In genomic region chr11:94697140-94697539, GRCm38 (mm10) we compare ENCODE assay signal across 22 mouse cellular contexts. TPM values are rescaled to one million over a fixed set of nuclear protein-coding genes. Genes with fewer than 3 reads are reported as not detected.
DNase-seq lines count a peak whose midpoint lies in the region; TF ChIP-seq lines count a peak whose summit lies in the region.
"Had no signal": no experiment of that assay in that cellular context is flagged by ENCODE, and none has a peak within 500 bp of the region (broad histone marks: within the 10 kb centered on the region; RNA-seq: fewer than 3 reads in every experiment).

No protein-coding gene starts in this region.

- WGBS in thymus, adult 2 months = 83% methylated on average over 2 of the region's 2 CpGs

- TF ChIP-seq POLR2A in thymus, adult 2 months (IDR thresholded peaks at IDR 0.05; ENCODE audit: control insufficient read depth, extremely low read depth, insufficient read depth, low read length, poor library complexity) = no peak

- DNase-seq in layer of hippocampus, adult 2 months (ENCODE audit: low spot score in 2 of 2) = no peak
- no peak for DNase-seq in layer of hippocampus, postnatal 36 days
- peak; percentile 41 for DNase-seq in thymus, adult 2 months
- DNase-seq in thymus, adult 18-20 months = no peak
- DNase-seq in induced T-regulatory cell, adult 2 months (ENCODE audit: low read depth) = peak; percentile 69
- DNase-seq in c-Kit-positive CD71-positive TER-119-positive erythroid progenitor cells, embryonic 14.5 days (ENCODE audit: low spot score) = no peak
- DNase-seq in heart, postnatal 4 days = no peak
- DNase-seq in heart, adult 9 months (ENCODE audit: low spot score in 2 of 2) = no peak
- DNase-seq: adrenal gland, postnatal 10 days; cerebellum, adult 9-10 months; forebrain, postnatal 0 days had no signal

- H3K27ac ChIP-seq in layer of hippocampus, adult 2 months = no peak overlapping the region
- peak overlapping the region; percentile 56 for H3K27ac ChIP-seq in thymus, adult 2 months (ENCODE audit: control insufficient read depth, insufficient read depth, low read length)
- H3K27ac ChIP-seq: macrophage; midbrain, embryonic 13.5 days had no signal

- TF ChIP-seq CTCF in layer of hippocampus, adult 2 months (conservative IDR thresholded peaks at IDR 0.05) = peak; percentile 43
- TF ChIP-seq CTCF in thymus, adult 2 months (IDR thresholded peaks at IDR 0.05; ENCODE audit: borderline replicate concordance, control insufficient read depth, extremely low read depth, insufficient read depth, low read length, poor library complexity) = no peak

- no peaks in the 10 kb centered on the region for H3K36me3 ChIP-seq in thymus, adult 2 months (ENCODE audit: control insufficient read depth, insufficient read depth, low read length)
- H3K36me3 ChIP-seq: midbrain, embryonic 13.5 days had no signal

- no peak overlapping the region for H3K4me3 ChIP-seq in layer of hippocampus, adult 2 months
- H3K4me3 ChIP-seq in thymus, adult 2 months (ENCODE audit: control insufficient read depth, insufficient read depth, low read length) = no peak overlapping the region
- H3K4me3 ChIP-seq: midbrain, embryonic 13.5 days had no signal

- peaks cover 33% of the 10 kb centered on the region for H3K4me1 ChIP-seq in thymus, adult 2 months (replicated peaks; ENCODE audit: control insufficient read depth, insufficient read depth, low read length)

- H3K27me3 ChIP-seq in thymus, adult 2 months (ENCODE audit: control insufficient read depth, insufficient read depth, low read length) = no peaks in the 10 kb centered on the region
- H3K27me3 ChIP-seq: midbrain, embryonic 13.5 days had no signal

RNA-seq across cellular contexts. Expression of gene Gm11541, which starts 7.2 kb away (rescaled TPM):
- not detected for total RNA-seq in layer of hippocampus, adult 2 months (2021)
- not detected for total RNA-seq in layer of hippocampus, postnatal 36 days (2021)
- not detected in 2 replicates for polyA plus RNA-seq in thymus, adult 2 months (2012; rRNA removed)
- total RNA-seq in heart, postnatal 4 days (2021) = not detected
- total RNA-seq: adrenal gland, postnatal 10 days; forebrain, postnatal 0 days; gastrocnemius, adult 18-20 months; hematopoietic stem cell, adult 5-6 weeks; neutrophil, adult 5-6 weeks had no signal
- polyA plus RNA-seq: forebrain, postnatal 0 days; gonadal fat pad, adult 2 months; heart, embryonic 14.5 days; inflammation-experienced regulatory T-cells, adult 6 months; liver, embryonic 16.5 days; macrophage; midbrain, embryonic 13.5 days had no signal

RNA-seq across cellular contexts. Expression of gene Xylt2, which starts 19.8 kb away (rescaled TPM):
- total RNA-seq in layer of hippocampus, adult 2 months (2021) = 10 to 100 TPM; 25.5 to 27.7 TPM
- 10 to 100 TPM; 23.0 to 26.1 TPM for total RNA-seq in layer of hippocampus, postnatal 36 days (2021)
- polyA plus RNA-seq in thymus, adult 2 months (2012; rRNA removed) = 81.9 and 95.3 TPM in 2 replicates
- total RNA-seq in heart, postnatal 4 days (2021) = 10 to 100 TPM; 17.9 to 20.4 TPM

RNA-seq across cellular contexts. Expression of gene Eme1, which starts 43.4 kb away (rescaled TPM):
- total RNA-seq in layer of hippocampus, adult 2 months (2021) = under 1 TPM; 0.27 to 0.41 TPM
- total RNA-seq in layer of hippocampus, postnatal 36 days (2021) = not detected
- polyA plus RNA-seq in thymus, adult 2 months (2012; rRNA removed) = 8.9 and 12.8 TPM in 2 replicates
- 1 to 10 TPM; 4.2 to 5.1 TPM for total RNA-seq in heart, postnatal 4 days (2021)
- total RNA-seq: gastrocnemius, adult 18-20 months had no signal

RNA-seq across cellular contexts. Expression of gene Mrpl27, which starts 43.6 kb away (rescaled TPM):
- total RNA-seq in layer of hippocampus, adult 2 months (2021) = 10 to 100 TPM; 60.8 to 66.0 TPM
- total RNA-seq in layer of hippocampus, postnatal 36 days (2021) = 10 to 100 TPM; 67.1 to 68.9 TPM
- polyA plus RNA-seq in thymus, adult 2 months (2012; rRNA removed) = 33.9 and 34.7 TPM in 2 replicates
- 10 to 100 TPM; 72.9 to 78.9 TPM for total RNA-seq in heart, postnatal 4 days (2021)

RNA-seq across cellular contexts. Expression of gene Cdc34b, which starts 44.4 kb away (rescaled TPM):
- not detected for total RNA-seq in layer of hippocampus, adult 2 months (2021)
- under 1 TPM in 1 of 2 experiments, not detected in 1; 0.53 TPM for total RNA-seq in layer of hippocampus, postnatal 36 days (2021)
- polyA plus RNA-seq in thymus, adult 2 months (2012; rRNA removed) = not detected in 2 replicates
- total RNA-seq in heart, postnatal 4 days (2021) = 1 to 10 TPM in 1 of 2 experiments, under 1 TPM in 1; 0.97 to 1.4 TPM
- total RNA-seq: forebrain, postnatal 0 days; hematopoietic stem cell, adult 5-6 weeks; neutrophil, adult 5-6 weeks had no signal
- polyA plus RNA-seq: forebrain, postnatal 0 days; heart, embryonic 14.5 days; kidney, embryonic 14.5 days; limb, embryonic 11.5 days; liver, embryonic 16.5 days; macrophage had no signal

Comparison
In these comparisons a context has a peak if more than half of its experiments do, and no peak if none do; other contexts are left out.
1. DNase-seq: peak in thymus, adult 2 months (single experiment) and induced T-regulatory cell, adult 2 months (single experiment); none in layer of hippocampus, adult 2 months (0 of 2), layer of hippocampus, postnatal 36 days (0 of 2), thymus, adult 18-20 months (0 of 2), c-Kit-positive CD71-positive TER-119-positive erythroid progenitor cells, embryonic 14.5 days (single experiment), heart, postnatal 4 days (single experiment) and heart, adult 9 months (0 of 2).